Mouse (Mus musculus) heart, adult 2 months (tissue): ENCODE data around the gene Tbc1d1.

Experiments used
- CTCF ChIP-seq: fragments of 200-600 bp; IDR thresholded peaks from 2 replicates; pipeline ENCODE4 v1.8.1; 2022; ENCODE audit warnings: antibody characterized with exemption, mild to moderate bottlenecking, moderate library complexity
- EP300 ChIP-seq: fragments of 200-500 bp; IDR thresholded peaks from 2 replicates; pipeline ENCODE4 v1.6.1; 2011; ENCODE audit warnings: low read depth, low read length, control low read depth; ENCODE audit not compliant: insufficient read depth
- POLR2A ChIP-seq: fragments of 200-500 bp; IDR thresholded peaks from 2 replicates; pipeline ENCODE4 v1.6.1; 2011; ENCODE audit warnings: mild to moderate bottlenecking, low read depth, low read length, control low read depth; ENCODE audit not compliant: insufficient read depth

DNA sequence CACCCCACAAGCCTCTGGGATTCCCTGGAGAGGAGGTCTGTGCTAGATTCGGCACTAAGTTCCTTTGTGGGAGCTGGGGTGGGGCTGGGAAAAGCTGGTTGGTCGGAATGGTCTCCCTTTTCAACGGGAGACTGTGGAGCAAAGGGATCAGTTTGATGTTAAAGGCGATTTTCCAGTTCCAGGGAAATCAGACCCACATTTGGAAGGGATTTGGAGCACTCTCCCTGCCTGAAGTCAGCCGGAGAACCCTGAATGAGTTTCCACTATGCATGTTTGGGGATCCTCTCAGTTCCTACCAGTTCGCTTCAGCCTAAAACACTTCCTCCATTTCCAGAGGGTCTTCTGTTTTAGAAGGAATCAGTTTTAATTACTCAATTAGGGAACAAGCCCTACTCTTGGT, 228.4 kb downstream of the Tbc1d1 start:
- TF ChIP-seq CTCF (no peak), POLR2A (no peak), EP300 (no peak)
